Mouse (Mus musculus): ENCODE measurements around the gene Dusp6. TPM values are rescaled to one million over a fixed set of nuclear protein-coding genes. Genes with fewer than 3 reads are reported as not detected.

The Dusp6 gene
- polyA plus RNA-seq (2015; fragmentation: Illumina TruSeq; extraction: RNeasy Lipid Tissue Mini Kit (QIAGEN cat#74804); ENCODE audit: insufficient read depth, low read depth, low replicate concordance) = 12.3 TPM

DNA sequence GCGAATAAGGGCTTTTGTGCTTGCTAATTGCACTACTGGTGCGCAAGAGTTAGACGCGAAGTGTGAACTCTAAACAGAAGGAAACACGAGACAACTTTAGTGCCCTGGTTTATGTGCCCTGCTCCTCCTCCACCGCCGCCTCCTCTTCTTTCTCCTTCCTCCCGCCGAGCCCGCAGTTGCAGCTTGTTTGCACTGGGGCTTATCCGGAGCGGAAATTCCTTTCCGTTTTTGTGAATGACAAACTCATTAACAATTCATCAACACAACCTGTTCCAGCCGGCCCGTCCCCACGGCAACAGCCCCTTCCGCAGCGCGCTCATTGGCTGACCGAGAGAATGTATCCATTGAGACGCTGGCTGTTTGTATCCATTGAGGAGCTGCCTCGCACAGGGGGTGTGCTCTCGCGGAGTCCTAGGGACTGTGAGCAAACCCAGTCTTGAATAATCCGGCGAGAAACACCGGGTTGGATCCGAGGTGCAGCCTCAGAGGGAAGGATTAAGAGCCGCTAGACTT, at the start of gene Dusp6:
TSS of gene Dusp6 (plus strand) at position 365 of the 513 bp plus-strand sequence.

Other genes starting within 250 kb of the Dusp6 start
- 3.0 TPM for gene Poc1b, start 156.2 kb upstream of the Dusp6 start, polyA plus RNA-seq (2015; fragmentation: Illumina TruSeq; extraction: RNeasy Lipid Tissue Mini Kit (QIAGEN cat#74804); ENCODE audit: insufficient read depth, low read depth, low replicate concordance)
- gene Galnt4, start 155.1 kb upstream of the Dusp6 start, polyA plus RNA-seq (2015; fragmentation: Illumina TruSeq; extraction: RNeasy Lipid Tissue Mini Kit (QIAGEN cat#74804); ENCODE audit: insufficient read depth, low read depth, low replicate concordance) = 2.0 TPM
- not detected for gene Phxr2, start 136.9 kb upstream of the Dusp6 start, polyA plus RNA-seq (2015; fragmentation: Illumina TruSeq; extraction: RNeasy Lipid Tissue Mini Kit (QIAGEN cat#74804); ENCODE audit: insufficient read depth, low read depth, low replicate concordance)

Data from pancreas, adult 10 weeks (tissue).